Mouse (Mus musculus) cerebellum, postnatal 10 days (tissue): ENCODE data around the gene Grik3.
A peak's percentile ranks its signal among the peaks of the same experiment; 100 is the strongest.
"Not testable (repeated sequence)": the region's sequence is repeated elsewhere in the genome, so short reads cannot be mapped to it uniquely, and the experiment has no call there.

Experiments
- DNase-seq, 2 experiments: peaks; one replicate each; pipeline ENCODE4 v3.0.0; 2021; ENCODE audit warnings: mixed read lengths in 2 of 2

Grik3 gene

GRCm38 (mm10) chr4:125595011-125595410, 104.5 kb downstream of the Grik3 start:
- peak in 1 of 2 experiments; percentile 24 for DNase-seq

DNA sequence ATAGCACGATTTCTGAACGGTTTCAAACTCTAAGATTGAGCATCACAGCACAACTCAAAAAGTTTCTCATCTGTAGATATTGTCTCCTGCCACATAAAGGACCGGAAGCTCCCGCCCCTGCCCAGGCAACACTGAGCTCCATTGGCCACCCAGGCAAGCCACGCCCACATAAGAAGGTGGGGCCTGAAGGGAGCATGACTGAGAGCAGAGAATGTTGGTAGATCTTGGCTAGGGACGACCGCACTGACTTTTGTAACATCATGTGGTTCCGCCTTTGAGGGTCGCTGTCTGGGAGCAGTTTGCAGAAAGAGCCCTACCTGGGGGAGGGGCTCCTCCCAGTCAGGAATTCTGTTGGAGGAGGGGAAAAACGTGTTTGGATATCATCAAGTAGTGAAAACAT, 108.2 kb downstream of the Grik3 start:
- no peak for DNase-seq

GRCm38 (mm10) chr4:125599510-125600005, 109.1 kb downstream of the Grik3 start:
- no peak for DNase-seq

GRCm38 (mm10) chr4:125600642-125601041, 110.1 kb downstream of the Grik3 start:
- DNase-seq: no peak

GRCm38 (mm10) chr4:125601301-125601700, 110.8 kb downstream of the Grik3 start:
- DNase-seq: no peak

DNA sequence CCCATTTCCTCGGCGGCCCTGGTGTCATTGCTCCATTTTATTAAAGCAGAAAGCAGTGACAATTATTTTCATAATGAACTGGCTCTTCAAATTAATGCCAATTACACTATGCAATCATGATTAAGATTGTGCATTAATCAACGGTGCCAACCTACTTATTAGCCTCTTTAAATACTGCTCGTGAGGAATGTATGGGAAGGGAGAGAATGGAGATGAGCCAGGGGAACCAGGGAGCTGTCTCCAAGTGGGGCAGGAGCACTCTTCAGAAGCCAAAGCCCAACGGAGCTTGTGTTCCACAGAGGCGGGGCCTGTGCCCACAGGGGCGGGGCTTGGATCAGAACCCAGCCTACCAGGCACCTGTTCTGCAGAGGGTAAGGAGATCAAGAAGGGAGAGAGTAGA, 114.0 kb downstream of the Grik3 start:
- peak in 1 of 2 experiments; percentile 24 for DNase-seq

GRCm38 (mm10) chr4:125606147-125606546, 115.6 kb downstream of the Grik3 start:
- no peak for DNase-seq

DNA sequence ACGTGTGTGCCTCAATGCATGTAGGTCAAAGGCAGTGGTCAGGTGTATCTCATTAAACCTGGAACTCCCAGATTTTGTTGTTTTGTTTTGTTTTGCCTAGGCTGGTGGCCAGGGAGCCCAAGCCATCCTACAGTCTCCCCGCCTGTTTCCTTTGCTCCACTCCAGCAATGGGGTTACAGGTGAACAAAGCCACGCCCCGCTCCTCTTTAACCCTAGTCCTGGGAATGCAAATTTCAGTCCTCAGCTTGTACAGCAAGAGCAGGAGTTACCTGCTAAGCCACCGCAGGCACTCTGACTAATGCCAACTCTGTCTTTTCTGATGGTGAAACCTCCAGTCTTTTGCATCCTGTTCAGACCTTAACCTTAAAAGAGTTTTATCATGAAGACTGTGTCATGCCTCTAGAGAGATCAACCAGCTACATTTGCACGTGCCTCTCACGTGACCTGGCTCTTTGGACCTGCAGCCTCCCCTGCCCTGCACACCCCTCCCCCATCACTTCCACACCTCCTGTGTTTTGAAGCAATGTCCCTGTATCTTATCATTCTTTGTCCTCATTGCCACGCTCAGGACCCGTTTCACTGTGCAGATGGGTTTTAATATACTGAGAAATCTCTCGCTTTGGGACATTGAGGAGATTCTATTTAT, 117.0 kb downstream of the Grik3 start:
- no peak for DNase-seq

DNA sequence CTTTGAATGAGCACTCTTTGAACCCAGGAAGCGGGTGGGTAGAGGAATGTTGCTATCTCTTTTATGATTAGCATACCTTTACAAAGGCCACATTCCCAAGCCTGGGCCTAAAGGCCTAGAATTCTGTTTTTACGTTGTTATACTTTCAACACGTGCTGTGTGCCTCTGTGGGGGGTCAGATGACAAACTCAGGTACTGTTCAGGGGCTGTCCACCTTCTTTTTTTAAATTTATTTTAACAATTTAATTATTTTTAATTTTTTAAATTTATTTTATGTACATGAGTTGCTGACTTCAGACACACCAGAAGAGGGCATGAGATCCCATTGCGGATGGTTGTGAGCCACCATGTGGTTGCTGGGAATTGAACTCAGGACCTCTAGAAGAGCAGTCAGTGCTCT, 118.4 kb downstream of the Grik3 start:
- not testable (repeated sequence) for DNase-seq

DNA sequence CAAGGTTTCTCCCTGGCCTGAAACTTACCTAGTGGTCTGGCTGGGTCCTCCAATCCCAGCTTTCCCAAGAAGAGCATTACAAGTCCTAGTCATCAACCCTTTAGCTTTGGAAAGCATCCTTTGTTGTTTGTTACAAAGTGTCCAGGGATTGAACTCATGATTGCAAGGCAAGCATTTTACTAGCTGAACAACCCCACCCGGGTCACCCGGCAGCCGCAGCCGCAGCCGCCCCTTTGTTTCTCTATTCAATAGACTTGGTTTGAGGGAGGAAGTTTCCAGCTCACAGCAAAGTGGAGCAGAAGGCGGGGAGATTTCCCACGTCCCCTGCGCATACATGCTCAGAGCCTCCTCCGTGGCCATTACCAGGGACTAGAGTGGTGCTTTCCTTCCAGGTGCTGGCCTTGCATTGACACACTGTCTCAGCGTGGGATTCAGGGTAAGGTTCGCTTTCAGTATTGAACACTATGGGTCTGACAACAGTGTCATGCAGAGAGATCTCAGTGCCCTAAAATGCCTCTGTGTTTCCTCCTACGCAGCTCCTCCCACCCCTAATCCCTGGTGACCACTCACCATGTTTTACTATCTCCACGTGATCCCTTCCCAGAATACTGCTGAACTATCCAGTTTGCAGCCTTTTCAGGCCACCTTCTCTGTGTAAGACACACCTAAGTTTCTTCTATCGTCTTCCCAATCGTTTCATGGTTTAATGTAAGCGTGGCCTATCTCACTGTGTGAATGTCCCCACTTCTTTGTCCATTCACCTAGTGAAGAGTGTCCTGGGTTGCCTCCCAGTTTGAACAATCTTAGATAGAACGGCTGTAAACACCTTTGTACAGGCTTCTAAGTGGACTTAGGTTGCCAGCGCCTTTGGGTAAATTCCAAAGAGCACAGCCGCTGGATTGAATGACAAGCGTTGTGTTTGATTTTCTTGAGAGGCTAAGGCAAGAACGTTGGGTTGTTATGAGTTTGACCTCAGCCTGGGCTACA, 119.1 kb downstream of the Grik3 start:
- no peak for DNase-seq

GRCm38 (mm10) chr4:125617851-125618250, 127.4 kb downstream of the Grik3 start:
- DNase-seq: no peak

DNA sequence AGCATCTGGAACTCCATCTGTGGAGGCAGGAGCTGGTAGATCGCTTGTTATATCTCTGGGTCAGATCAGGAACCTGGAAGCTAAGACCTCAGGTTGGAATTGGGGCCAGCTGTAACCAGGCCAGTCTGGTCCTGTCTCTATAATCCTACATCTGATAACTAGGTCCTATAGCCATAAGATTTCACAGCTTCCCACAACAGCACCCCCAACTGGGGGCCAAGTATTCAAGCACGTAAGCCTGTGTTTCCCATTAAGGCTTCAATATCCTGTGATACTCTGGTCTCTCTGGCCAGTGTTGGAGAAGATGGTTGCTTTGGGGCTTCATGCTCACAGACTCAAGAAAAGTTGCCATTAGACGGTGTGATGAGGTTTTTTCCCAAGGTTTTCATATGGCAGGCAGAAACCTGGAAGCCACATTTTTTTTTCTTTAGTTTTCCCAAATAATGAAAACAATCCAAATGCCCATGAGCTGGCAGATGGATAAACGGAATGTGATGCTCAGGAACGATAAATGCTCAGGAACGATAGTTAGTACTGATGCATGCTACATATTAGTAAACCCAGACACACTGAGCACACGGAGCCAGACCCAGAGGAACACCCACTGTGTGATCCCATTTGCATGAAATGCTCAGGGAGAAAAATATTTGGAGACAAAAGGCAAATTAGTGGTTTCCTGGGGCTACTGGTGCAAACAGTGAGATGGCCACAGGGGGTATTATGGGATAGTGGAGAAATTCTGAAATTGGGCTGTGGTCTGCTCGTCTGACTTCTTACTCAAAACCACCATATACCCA, 128.2 kb downstream of the Grik3 start:
- no peak for DNase-seq

DNA sequence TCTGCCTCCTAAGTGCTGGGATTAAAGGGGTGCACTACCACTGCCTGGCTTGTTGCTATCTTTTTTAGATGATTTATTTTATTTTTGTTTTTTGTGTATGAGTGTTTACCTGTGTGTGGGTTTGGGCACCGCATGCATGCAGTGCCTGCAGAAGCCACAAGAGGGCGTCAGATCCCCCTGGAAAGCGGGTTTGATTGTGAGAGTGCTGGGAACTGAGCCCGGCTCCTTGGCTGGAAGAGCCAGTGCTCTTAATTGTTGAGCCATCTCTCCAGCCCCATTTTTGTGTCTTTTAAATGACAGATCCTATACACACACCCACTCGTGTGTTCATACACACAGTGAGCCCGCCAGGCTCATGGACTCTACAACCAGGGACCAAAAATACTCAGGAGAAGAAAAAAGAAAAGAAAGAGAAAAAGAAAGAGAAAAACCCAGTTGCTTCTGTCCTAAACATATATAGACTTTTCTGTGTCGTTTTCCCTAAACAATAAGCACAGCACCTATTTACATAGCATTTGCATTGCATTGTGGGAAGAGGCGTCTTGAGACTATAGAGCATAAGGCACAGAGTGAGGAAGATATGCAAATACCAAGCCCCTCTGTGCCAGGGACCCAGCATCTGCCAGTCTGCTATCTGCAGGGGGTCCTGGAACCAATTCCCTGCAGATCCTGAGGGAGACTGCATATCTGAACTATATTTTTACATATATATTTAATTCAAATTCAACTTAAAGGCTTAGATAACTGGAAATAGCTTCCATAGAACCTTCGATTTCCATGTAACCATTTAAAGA, 134.6 kb downstream of the Grik3 start:
- DNase-seq: no peak

DNA sequence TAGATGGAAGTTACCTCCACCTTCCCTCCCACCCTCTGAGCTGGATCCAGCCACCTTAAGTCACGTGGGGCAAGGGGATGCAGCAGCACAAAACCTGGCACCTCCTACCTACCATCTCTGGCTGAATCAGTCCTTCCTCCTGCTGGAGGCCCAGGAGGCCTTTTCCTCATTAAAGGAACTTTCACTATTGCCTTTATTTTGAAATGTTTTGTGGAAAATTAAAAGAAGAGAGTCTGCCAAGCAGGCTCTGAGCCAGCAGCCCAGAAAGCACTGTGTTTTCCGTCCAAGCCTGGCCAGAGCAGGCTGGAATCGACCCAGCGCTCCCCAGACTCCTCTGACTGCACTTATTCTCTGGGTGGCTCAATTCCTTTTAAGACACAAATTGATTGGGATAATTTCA, 139.0 kb downstream of the Grik3 start:
- DNase-seq: peak; percentile 70 to 81

DNA sequence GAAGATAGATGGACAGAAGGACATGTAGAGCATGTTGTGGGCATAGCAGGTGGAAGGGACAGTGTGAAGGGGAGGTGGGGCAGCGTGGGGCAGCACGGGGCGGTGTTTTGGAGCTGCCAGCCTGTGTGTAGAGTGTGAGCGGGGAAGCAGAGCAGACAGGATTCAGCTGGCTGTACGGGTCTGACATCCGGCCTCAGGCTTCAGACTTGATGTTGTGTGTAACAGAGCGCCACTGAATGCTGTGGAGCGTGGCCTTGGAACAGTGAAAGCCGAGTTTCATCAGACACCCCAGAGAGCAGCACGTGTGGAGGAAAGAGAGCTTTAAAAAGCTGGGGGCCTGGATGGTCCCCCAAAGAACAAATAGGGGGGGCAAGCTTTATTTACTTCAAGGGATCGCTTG, 144.5 kb downstream of the Grik3 start:
- peak in 1 of 2 experiments; percentile 40 for DNase-seq

- DNase-seq: peak; percentile 87 to 91
Measured at GRCm38 (mm10) chr4:125636616-125637304, 146.3 kb downstream of the Grik3 start.

- DNase-seq: peak; percentile 47 to 53
Measured at GRCm38 (mm10) chr4:125637364-125637763, 146.9 kb downstream of the Grik3 start.

DNA sequence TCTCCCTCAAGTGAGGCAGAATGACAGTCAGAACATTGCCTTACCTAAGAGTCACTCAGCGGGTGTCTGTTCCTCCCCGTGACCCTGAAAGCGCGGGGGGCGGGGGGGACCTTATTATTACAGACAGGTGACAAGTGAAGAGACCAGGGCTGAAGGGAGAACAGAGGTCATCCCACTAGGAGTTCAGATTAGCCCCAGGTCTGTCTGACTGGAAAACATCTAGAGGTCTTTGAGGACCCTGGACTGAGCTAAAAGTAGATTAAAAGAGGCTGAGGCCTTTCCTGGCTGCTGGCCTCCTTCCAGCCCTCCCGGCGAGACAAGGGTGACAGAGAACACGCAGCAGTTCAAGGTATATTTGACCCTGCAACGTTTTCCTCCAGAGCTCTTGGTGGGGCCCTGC, 150.0 kb downstream of the Grik3 start:
- no peak for DNase-seq

DNA sequence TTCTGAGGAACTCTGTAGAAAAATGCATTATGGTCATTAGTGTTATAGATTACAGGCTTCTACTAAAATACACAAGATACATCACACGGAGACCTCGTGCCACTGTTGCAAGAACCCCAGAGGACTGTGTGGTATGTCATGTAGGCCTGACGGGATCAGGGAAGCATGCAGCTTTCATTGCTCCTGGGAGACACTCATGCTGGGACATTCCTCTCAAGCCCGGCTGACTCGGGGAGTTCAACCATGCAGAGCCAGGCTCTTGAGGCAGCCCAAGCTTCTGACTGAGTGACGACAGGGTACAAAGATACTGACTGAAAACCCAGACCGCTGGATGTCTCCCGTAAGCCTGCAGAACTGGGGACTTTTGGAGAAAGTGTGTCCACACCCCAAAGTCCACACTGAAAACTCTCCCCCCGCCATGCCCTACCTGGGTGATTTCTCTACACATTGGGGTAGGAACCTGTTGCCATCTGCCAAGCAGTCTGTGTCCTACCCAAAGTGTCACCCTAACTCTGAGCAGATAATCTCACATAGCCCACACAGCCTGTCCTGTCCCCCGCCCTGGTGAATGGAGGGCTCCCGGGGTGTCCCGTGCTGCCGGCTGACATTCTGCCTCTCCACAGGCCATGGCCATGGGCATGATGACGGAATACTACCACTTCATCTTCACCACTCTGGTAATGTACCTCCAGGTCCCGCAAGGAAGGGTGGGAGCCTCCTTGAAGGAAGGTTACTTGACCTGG, 150.6 kb downstream of the Grik3 start:
- no peak for DNase-seq
